Mouse (Mus musculus) bone marrow macrophage, adult 2 months (primary cell): ENCODE results near the gene Cdk14.

Source experiments
- CTCF ChIP-seq: IDR thresholded peaks from 2 replicates; pipeline ENCODE4 v1.5.1; 2012; ENCODE audit warnings: low read depth, mild to moderate bottlenecking, low read length, moderate library complexity
- POLR2A ChIP-seq: IDR thresholded peaks from 2 replicates; pipeline ENCODE4 v1.6.1; 2012; ENCODE audit warnings: mild to moderate bottlenecking, low read depth, low read length, borderline replicate concordance

DNA sequence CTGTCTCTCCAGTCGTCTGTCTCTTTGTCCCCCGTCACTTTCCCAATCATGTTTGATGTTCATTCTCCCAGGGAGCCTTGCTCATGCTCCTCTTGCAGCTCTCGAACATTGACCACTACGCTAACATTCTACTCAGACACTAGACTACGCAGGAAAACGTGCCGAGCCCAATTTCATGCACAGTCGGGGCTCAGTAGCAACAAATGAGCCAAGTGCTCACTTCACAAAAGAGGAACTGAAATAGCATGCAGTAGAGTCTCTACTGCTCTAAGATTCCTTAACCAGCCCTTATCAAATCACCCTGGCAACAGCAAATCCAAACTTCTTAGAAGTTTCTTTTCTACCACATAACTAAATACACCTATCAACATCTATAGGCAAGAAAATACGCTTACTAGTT lies 214.1 kb downstream of the Cdk14 start:
- TF ChIP-seq CTCF (no peak), POLR2A (no peak)
